Mouse (Mus musculus): ENCODE results near the gene Herc1.
"Not testable (repeated sequence)": the region's sequence is repeated elsewhere in the genome, so short reads cannot be mapped to it uniquely, and the experiment has no call there.

Gene Herc1

DNA sequence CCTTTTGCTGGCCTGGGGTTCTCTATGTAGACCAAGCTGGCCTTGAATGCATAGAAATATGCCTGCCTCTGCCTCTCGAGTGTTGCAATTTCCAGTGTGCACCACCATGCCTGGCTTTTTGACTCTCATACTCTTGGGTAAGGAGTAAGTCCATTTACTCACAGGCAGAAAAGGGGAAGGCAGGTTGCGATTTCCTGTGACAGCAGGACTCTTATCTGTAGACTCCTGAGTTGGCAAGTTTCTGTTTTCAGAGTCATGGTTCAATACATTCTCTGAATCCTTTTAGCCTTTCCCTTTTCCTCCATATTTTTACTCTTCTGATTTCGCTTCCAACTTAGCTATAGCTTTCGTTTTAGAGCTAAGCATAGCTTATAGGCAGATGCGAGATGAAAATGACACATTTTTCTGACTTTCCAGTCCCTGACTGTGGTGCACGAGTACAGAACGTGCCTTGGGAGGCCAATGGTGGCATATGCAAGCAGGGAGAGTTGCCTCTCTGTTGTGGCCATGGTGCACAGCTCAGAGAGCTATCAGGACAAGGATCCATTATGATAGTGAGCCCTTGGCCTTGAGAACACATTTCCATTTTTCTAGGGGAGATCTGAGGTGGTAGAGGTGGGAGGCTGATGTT lies 2.7 kb upstream of the Herc1 start:
- no peak for DNase-seq (ENCODE audit: low read depth, low spot score)

DNA sequence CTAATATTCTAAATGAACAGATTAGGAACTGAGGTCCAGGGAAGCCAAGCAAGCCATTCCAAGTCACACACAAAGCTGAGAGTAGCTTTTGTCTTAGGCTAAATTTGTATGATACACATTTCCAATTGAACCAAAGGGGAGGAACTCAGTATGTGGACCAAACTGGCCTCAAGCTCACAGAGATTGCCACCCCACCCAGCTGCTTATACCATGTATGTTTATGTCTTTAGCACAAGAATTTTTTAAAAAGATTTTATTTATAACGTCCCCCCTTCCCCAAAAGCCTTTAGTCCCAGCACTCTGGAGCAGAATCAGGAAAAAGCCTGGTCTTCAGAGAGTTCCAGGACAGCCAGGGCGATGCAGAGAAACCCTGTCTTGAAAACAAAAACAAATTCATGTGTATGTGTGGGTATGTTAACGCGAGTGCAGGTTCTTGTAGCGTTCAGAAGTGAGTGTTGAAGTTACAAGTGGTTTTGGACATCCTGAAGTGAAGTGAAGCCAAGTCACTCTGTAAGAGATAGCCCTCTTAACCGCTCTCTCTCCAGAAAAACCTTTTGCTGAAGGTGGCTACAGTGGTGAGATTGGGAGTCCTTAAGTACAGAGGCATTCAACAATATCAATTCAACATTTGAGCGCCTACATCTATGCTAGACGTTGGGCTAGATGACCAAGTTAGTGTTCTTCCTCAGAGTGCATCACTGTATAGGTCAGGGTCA lies 948 bp upstream of the Herc1 start:
- no peak for DNase-seq (ENCODE audit: low read depth, low spot score)

DNA sequence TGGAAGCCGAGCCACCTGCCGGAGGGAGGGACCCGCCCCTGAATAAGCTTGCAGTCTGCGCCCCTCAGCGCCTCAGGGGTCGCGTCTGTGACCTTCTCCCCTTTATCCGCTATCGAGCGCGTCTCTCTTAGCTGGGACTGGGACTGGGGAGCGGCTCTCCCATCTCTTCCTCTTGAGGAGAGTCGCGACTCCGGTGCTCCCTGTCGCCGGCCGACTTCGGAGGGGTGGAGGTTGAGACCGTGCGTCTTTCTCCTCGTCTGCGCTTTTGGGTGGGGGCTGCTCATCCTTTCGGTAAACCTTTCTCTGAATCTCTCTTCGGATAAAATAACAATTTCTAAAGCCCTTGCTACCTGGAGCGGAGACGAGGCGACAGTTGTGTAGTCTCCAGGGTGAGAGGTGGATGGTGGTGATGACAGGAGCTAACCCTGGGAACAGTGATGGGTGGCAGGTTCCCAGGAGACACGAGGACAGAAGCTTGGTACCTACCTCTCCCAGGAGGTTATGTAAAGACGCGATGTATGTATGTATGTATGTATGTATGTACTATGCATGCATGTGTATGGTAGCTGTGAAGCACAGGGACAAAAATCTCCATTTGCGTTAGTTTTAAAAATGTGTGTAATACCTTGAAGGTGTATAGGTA lies 659 bp downstream of the Herc1 start:
- no peak for DNase-seq (ENCODE audit: low read depth, low spot score)

DNA sequence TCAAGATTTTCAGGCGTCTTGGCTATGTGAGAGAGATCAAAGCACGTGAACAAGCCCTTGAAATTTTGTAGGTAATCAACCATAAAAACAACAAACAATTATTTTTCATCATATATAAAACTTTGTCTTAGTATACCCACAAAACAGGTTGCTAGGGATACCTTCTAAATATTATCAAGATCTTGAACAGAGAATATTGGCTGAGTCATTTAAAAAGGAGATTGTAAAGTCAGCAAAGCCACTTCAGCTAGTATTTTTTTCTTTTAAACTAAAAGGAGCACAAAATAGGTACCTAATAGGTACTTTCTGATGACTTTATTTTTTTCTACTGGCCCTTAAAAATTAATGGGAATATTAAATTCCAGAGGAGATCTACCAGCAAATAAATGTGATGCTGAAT lies 2.5 kb downstream of the Herc1 start:
- DNase-seq (ENCODE audit: low read depth, low spot score), result no peak

- no peak for DNase-seq (ENCODE audit: low read depth, low spot score)
These were observed 8.9 kb downstream of the Herc1 start for GRCm38 (mm10) chr9:66359135-66359534.

- no peak for DNase-seq (ENCODE audit: low read depth, low spot score)
These were observed 10.0 kb downstream of the Herc1 start for GRCm38 (mm10) chr9:66360143-66360690.

GRCm38 (mm10) chr9:66368890-66369433 lies 18.7 kb downstream of the Herc1 start:
- DNase-seq (ENCODE audit: low read depth, low spot score), result no peak

- DNase-seq (ENCODE audit: low read depth, low spot score), result no peak
These were observed 20.1 kb downstream of the Herc1 start for GRCm38 (mm10) chr9:66370334-66370733.

DNA sequence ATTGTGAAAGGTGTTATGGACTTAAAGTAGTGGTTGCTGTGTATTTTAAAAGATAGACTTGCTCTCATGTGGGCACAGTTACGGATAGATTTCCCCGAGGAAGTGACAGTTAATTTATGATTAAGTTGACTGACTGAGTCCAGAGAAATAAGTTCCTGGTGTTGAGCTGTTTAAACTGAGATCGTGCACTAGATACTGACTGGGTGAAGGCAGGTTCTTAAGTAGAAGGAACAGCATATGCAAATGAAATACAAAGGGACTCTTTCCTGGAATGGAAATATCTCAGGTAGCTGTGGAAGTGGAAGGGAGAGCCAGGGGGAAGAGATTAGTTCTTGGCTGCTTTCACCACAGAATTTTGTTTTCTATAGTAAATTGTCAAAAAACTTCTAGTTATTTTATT lies 20.6 kb downstream of the Herc1 start:
- DNase-seq (ENCODE audit: low read depth, low spot score), result no peak

DNA sequence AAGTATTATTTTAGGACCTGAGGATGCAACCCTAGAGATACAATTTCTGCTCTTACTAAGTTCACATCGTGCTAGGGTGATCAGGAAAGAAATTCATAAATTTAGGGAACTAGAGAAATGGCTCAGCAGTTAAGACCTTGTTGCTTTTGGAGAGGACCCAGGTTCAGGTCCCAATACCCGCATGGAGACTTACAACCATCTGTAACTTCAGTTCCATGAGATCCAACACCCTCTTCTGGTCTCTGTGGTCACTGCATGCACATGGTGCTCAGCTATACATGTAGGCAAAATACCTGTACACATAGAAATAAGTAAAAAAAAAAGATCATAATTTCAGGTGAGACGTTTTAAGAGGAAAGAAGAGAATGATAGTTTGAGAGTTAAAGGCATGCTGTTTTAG lies 23.2 kb downstream of the Herc1 start:
- DNase-seq (ENCODE audit: low read depth, low spot score), result no peak

GRCm38 (mm10) chr9:66374495-66375478 lies 24.5 kb downstream of the Herc1 start:
- no peak for DNase-seq (ENCODE audit: low read depth, low spot score)

DNA sequence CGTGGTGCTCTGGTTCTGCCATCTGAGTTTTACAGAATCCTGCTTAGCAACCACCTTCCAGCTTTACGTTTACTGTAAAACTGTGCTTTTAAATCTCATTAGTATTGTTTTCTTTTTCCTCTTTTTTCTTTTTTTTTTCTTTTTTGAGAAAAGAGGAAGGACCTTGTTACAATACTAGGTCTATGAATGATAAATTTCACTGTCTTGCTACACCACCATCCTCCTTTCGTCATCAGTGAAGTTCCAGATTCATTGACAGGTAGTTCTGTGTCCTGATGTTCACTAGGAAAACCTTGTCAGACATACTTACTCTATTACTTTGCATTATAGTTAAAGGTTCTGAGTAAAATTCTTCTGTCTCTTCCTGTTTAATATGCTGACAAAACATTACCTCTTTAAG lies 33.2 kb downstream of the Herc1 start:
- DNase-seq (ENCODE audit: low read depth, low spot score), result no peak

DNA sequence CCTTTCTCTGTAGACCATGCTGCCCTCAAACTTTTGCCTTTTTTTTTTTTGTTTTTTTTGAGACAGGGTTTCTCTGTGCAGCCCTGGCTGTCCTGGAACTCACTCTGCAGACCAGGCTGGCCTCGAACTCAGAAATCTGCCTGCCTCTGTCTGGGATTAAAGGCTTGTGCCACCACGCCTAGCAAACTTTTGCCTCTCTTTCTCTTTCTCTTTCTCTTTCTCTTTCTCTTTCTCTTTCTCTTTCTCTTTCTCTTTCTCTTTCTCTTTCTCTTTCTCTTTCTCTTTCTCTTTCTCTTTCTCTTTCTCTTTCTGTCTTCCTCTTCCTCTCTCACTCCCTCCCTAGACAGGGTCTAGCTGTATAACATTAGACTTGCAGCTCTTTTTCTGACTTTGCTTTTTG lies 40.1 kb downstream of the Herc1 start:
- DNase-seq (ENCODE audit: low read depth, low spot score), result not testable (repeated sequence)

GRCm38 (mm10) chr9:66393304-66393703 lies 43.1 kb downstream of the Herc1 start:
- DNase-seq (ENCODE audit: low read depth, low spot score), result no peak

GRCm38 (mm10) chr9:66423492-66423891 lies 73.2 kb downstream of the Herc1 start:
- DNase-seq (ENCODE audit: low read depth, low spot score), result no peak

DNA sequence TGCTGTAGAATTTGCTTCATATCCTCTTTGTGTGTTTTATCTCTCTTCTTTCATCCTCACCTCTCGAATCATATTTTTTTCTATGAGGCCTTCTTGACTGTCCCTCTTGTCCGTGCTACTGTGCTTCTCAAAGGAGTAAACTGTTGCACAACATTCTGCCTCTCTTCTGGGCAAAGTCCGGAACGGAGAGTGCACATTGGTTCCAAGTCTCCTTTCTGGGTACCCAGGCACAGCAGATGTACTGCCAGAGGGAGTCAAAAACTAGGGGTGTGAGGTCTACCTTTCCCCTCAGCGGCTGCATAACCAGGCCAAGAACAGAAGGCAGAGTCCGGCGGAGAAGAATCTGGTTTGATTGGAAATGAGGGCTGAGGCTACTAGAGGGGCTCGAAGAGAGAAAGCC lies 89.8 kb downstream of the Herc1 start:
- DNase-seq (ENCODE audit: low read depth, low spot score), result no peak

DNA sequence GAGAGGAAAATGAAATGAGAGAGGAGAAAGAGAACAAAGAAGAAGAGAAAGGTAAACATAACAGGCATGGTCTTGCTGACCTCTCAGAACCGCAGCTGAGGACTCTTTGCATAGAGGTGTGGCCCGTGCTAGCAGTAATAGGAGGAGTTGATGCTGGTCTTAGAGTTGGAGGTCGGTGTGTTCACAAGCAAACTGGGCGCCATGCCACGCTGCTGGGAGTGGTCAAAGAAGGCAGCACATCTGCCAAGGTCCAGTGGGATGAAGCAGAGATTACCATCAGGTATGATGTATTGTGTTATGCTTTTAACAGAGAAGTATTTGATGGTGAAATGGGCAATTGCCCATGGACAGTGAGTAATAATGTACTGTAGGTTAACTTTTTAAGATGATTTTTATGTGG lies 98.0 kb downstream of the Herc1 start:
- DNase-seq (ENCODE audit: low read depth, low spot score), result no peak

GRCm38 (mm10) chr9:66465087-66465486 lies 114.8 kb downstream of the Herc1 start:
- DNase-seq (ENCODE audit: low read depth, low spot score), result peak; percentile 35

DNA sequence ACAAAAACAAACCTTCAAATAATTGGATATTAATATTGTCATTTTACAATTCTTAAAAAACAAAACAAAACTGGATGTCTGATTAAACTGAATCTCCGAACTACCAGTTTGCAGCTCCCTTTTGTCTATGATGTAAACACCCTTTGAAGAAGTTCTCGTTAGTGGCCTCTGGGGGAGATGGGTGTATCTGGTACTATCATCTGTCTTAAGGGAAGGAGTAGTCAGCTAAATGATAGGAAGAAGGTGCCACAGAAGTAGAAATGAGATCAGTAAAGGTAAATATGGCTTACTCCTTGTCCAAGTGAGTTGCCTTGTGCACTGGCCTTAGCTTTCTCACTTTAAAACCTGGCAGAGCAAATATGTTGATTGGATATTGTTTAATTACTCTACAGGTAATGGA lies 127.5 kb downstream of the Herc1 start:
- no peak for DNase-seq (ENCODE audit: low read depth, low spot score)

- DNase-seq (ENCODE audit: low read depth, low spot score), result no peak
These were observed 133.2 kb downstream of the Herc1 start for GRCm38 (mm10) chr9:66483429-66483828.

GRCm38 (mm10) chr9:66488786-66489185 lies 138.5 kb downstream of the Herc1 start:
- DNase-seq (ENCODE audit: low read depth, low spot score), result no peak

Data from forelimb bud, embryonic 11.5 days (tissue).